Mouse (Mus musculus) central nervous system, embryonic 18 days (tissue): ENCODE results near the gene Tdrd3. TPM values are rescaled to one million over a fixed set of nuclear protein-coding genes. Genes with fewer than 3 reads are reported as not detected.

Experiments
- polyA plus RNA-seq: library from polyadenylated mRNA; depleted of rRNA; stranded (reverse); fragments of >200 nt; gene quantifications from 2 replicates; pipeline ENCODE4 v1.2.3, GENCODE M21; 2012; rRNA removed

Tdrd3 gene
- polyA plus RNA-seq: 33.9 and 35.2 TPM in 2 replicates

DNA sequence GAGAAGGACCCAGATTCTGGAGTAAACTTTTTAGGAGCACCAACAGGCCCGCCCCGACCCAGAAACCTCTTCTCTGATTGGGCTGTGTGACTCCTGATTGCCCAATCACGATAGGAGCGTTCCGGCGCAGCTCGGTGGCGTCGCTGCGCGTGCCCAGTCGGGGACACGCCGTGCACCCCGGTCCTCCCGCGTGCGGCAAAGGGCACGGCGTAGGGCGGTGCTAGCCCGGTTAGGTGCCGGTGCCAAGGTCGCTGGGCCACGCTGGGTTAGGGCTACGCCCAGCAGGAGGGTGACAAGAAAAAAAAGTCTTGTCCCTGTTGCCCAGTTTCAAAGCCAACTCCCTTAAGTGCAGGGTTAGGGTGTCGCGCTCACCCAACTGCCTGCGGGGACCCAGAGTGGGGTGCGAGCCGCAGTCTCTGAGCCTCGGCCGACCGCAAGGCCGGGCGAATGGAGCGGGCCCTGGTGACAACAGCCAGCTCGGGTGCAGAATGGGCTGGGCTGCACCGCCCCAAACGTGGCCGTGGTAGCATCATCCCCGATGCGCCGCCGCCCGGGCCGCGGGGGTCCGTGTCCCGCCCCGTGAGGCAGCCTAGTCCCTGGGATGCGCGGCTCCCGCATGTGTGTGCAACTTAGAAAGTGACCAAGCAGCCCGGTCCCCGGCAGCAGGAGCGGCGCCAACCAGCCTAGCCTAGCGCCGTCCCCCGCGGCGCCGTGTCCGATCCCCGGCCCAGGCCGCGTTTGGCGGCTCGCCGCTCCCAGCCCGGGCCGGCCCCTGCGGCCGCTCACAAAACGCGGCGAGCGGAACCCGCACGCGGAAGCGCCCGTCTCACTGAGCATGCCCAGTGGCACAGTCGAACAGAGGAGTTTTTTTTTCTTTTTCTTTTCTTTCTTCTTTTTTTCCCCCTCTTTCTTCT lies at the start of gene Tdrd3:
TSS of gene Tdrd3 (plus strand) at position 832 of the 914 bp plus-strand sequence.

